Mouse (Mus musculus) right cerebral cortex, postnatal 10 days (tissue): Measurements from ENCODE around the gene Slc30a6.

ENCODE experiments used
- DNase-seq, 2 experiments: peaks; one replicate each; pipeline ENCODE4 v3.0.0; 2021; ENCODE audit warnings: low spot score in 2 of 2

Gene Slc30a6

DNA sequence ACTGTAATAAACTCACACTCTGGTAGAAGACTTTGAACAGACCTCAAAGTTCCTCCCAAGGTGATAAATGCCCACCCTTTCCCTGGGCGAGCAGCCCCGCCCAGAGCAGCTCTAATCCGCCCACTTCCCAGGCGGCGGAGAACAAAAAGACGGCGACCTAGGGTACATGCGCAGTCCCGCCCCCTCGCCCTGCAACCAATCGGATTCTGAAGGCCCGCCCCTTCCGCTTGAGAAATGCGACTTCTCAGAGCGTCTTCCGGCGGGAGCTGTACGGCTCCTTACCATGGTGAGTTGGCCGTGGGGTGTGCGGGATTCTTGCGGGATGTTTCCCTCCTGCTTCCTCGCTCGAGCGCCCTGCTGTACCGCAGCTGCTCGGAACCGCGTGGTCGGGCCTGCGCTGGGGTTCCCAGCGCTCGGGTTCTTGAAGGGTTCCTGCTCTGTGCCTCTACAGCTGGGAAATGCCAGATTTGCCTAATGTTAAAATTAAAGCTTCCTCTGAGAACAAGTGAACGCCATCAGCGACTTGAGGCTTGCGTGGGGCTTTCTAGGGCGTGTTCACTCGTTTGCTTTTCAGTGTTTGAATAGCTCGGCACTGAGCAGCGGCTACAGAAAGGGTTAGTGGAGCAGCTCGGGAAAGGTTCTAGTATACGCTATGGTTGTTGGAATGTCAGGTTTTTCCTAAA, at the start of gene Slc30a6:
Slc30a6 (plus strand) TSS at position 226 of the 683 bp plus-strand sequence.
- DNase-seq, result peak; percentile 98

DNA sequence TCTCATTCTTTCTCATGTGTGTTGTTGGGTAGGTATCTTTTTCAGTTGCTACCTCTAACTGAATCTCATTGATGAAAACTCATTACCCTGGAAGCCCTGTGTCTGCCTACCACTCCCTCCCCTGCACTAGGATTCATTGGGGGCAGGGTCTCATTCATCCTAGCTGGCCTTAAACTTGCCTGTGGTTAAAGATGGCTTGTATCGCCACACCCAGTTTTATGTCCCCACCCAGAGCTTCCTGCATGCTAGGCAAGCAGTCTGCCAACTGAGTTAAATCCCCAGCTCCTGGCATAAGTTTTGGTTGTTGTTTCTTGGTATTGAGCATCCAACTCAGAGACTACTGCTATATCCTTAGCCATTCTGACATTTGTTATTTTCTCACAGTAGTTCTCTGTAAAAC, 31.8 kb upstream of the Slc30a6 start:
- no peak for DNase-seq

DNA sequence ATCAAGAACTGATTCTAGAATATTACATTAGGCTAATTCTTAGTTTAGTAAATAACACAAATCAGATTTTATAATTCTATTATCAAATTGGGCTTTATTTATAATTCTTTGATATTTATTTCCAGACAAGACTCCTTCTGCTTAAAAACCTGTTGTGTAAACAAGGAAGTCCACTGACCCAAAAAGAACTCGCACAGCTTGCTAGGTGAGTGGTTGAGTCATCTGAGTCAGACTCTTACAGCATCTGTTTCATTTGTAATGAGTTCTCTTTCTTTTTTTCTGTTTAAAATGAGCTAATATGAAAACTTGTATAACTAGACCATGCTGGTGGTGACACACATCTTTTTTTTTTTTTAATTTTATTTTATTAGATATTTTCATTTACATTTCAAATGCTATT, 18.5 kb upstream of the Slc30a6 start:
- DNase-seq, result no peak

DNA sequence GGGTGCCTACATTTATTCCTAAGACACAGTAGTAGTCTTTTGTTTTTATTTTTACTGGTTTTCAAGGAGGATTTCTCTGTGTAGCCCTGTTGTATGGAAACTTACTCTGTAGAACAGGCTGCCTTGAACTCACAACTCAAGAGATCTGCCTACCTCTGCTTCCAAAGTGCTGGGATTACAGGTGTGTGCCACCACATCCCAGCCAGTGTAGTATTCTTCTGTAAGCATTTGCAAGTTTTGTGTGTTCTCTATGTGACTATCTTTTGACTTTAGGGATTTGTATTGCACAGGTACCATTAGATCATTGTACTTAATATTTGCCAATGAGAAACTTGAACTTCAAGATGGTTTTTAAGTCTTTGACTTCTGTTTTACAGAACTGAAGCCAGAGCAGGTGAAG, 8.8 kb upstream of the Slc30a6 start:
- DNase-seq, result no peak

DNA sequence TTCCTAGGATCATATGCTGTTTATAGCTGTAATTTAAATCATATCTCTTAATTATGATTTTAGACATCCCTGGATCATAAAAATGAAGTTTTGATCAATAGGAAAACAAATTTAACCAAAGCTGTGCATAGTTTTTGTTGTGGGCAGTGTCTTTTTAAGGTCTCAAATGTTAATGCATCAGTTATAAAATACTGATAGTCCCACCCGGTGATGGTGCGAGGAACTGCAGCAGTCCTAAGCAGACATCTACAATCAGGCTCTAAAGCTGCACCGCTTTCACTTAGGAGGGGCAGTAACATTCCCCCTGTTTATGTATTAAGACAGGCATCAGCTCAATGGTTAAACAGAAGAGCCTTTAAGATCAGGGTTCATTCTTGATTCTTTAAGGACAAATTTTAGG, 5.6 kb upstream of the Slc30a6 start:
- no peak for DNase-seq

DNA sequence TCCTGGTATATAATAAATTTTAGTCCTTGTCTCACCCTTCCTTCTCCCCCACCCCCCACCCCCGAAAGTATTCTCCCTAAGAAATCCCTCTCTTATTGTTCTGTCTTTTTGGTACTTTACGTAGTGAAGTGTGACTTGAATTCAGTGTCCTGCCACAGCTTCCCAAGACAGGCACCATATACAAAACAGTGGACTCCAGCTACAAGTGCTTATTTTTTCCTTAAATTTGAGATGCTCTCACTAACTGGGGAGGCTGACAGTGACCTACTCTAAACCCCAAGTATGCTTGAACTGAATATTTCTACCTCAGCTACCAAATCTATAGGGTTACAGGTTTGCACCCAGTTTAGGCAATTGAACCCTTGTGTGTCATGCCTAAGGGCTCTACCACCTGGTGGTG, 1.0 kb upstream of the Slc30a6 start:
- no peak for DNase-seq

DNA sequence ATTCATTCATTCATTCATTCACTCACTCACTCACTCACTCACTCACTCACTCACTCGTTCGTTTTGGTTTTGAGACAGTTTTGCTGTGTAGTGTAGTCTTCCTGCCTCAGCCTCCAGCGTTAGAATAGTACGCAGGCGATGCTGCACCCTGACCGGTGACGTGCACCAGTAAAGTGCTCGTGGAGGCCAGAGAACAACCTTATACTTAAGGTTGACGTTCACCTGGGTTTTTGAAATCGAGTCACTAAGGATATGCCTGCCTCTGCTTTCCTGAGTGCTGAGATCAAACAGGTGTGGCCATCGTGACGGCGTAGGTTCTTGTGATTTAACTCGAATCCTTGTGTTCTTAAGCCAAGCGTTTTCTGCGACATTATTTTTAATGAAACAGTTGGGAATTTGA, 553 bp upstream of the Slc30a6 start:
- DNase-seq, result peak in 1 of 2 experiments; percentile 33

DNA sequence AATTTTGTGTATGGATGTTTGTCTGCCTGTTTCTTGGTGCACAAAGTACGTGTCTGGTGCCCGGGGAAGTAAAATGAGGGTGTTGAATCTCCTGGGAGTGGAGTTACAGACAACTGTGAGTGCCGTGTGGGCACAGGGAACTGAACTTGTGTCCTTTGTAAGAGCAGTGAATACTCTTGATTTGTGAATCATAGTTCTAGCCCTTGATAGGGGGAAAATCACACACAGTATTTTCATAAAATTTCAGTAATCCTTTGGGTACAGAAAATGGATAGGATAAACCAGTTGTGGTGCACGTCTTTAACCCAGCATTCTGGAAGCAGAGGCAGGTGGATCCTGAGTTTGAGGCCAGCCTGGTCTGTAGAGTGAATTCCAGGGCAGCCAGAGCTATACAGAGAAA, 1.4 kb downstream of the Slc30a6 start:
- no peak for DNase-seq

DNA sequence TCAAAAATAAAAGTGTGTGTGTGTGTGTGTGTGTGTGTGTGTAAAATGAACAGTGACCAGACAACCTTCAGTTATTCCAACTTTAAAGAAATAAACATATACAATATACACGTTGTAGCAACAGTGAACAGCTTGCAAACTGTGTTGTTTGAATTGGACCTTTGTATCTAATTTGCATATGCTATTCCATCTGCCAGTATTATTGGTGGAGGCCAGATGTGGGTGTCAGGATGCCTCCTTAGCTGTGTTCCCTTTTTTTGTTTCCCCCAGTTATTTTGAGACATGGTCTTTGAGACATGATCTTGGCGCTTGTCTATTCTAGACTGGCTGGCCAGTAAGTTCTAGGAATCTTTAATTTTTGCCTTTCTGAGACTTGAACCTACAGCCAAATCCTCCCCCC, 1.8 kb downstream of the Slc30a6 start:
- no peak for DNase-seq

DNA sequence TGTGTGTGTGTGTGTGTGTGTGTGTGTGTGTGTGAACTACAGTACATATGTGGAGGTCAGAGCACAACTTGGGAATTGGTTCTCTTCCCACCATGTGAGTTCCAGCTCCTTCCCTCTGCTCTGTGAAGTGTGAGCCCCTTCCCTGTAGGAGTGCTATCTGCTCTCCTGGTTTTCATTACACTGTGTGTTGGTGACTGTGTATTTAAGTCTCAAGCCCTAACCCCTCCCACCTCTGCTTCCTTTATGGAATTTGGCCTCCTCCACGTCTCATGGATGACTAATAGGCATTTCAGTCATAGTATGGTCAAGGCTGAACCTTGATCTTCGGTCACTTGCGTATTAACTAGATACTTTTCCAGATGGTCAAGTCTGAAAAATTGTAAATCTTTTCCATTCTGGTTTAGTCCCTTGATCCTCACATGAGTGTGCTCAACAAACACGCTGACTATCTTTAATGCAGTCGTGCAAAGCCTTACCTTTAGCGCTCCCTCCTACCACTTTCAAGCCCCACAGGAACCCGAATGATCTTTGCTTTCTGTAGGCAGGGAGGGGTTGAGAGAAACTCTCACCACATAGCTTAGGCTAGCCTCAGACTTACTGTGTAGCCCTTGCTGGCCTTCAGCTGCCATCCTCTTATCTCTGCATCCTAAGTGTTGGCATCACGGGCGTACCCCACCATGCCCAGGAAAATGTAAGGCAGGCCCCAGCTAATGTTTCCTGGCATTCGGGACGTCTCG, 7.2 kb downstream of the Slc30a6 start:
- DNase-seq, result no peak

DNA sequence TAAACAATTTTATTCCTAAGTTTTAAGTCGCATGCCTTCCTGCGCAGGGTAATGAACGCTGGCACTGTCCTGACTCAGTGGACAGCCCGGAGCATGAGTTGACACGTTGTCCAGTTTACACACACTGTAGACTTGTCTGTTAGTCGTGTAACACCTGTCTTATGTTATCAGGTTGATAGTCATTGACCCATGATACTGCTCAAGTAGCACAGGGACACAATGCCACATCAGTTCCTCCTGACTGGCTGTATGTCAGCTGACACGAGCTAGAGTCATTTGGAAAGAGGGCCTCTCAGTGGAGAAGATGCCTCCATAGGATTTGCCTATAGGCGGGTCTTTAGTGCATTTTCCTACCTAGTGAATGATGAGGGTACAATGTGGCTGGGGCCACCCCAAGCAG, 11.1 kb downstream of the Slc30a6 start:
- no peak for DNase-seq

DNA sequence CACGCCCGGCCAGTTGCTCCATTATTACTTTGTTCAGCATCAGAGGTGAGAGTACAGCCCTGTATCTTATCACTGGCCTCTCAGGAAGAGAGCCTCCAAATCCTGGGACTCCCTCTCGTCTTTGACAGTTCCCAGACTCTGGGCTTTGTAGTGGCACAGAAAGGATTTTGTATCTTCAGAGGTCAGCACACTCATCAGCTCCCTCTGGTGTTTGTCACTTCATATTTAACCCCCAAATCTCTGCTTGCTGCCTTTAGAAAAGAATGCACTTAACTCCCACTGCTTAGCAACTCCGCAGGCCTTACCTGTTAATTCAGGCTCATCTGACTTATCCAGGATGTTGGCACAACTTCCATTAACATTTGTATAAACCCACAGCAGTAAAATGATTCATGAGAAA, 14.3 kb downstream of the Slc30a6 start:
- DNase-seq, result no peak

DNA sequence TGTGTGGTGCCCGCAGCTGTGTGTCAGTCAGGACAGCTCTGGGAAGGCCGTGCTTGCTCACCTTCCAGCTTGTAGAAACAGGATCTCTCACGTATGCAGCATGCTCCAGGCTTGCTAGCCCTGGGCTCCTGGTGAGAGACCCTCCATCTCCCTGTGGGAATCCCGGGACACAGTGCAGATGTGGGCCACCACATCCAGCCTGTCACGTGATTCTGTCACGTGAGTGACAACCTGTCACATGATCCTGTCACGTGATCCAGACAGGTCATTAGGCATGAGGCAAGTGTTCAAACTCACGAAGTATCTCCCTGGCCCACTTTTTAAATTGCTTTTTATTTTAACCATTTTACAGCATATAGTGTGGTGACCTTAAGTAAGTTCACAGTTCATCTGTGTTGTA, 17.9 kb downstream of the Slc30a6 start:
- DNase-seq, result no peak

DNA sequence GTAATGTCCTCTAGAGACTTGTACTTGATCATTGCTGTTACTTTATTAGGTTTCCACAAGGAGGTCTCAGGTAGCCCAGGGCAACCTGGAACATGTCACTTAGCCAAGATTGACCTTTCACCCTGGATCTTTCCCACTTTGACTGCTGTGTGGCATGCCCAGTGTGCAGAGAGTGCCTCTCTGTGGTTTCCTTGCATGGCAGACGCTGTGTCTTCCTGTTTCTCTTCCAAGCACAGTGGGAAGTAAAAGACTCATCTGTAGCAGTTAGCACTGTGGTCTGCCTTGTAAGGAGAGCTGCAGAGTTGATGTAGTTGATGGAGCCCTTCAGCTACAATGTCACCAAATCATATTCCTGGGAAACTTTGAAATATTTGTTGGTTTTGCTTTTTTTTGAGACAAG, 19.3 kb downstream of the Slc30a6 start:
- DNase-seq, result no peak

DNA sequence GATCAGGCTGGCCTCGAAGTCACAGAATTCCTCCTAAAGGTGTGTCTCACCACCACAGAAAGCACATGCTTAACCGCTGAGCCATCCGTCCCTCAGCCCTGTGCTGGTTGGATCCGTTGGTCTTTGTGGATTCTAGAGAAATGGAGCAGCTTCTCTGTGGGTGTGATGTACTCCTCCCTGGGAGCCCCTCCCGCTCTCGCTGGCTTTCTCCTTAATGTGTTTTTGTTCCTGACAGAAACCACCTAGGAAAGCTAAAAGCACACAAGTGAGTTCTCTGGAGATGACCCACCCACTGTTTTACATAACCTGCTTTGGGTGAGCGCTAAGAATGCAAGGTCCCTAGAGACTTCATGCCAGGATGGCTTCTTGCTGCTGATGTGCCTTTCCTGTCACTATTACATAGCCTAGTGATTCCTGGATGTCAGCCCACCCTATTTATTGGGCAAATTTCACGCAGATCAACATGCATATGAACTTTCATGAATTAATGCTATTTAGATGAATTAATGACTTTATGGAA, 21.5 kb downstream of the Slc30a6 start:
- no peak for DNase-seq

DNA sequence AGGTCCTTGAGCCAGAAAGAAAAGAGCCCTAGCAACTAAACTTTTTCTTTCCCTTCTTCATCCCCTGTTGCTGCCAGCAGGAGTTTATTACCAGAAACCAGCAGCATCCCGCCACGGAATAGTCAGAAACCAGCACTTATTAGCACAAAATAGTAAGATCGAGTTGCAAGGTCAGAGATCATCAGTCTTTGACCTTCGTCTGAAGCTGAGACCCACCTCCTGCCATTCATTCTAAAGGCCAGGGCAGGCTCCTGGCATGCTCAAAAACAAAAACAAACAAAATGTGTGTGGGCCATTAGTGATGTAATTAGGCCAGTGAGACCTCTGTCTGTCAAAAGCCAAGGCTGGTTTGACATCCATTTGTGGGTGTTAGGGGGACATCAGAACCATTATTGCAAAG, 22.8 kb downstream of the Slc30a6 start:
- DNase-seq, result no peak

DNA sequence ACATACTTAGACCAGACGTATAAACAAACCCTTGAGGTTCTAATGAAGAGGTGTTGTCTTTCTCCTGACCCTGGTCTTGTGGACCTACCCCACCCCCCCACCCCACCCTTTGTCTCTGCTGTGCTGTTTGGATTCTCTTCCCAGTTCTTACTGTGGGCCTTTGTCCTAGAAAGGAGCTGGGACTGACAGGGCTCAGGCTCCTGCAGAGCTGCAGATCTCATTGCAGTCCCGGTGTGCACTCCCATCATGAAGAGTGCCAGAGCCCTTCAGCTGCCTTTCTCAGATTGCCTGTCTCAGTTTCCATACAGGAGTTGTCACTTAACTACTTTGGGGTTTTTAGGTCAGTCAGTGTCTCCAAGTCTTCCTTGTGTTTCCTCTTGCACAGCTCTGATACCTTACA, 25.2 kb downstream of the Slc30a6 start:
- DNase-seq, result no peak

DNA sequence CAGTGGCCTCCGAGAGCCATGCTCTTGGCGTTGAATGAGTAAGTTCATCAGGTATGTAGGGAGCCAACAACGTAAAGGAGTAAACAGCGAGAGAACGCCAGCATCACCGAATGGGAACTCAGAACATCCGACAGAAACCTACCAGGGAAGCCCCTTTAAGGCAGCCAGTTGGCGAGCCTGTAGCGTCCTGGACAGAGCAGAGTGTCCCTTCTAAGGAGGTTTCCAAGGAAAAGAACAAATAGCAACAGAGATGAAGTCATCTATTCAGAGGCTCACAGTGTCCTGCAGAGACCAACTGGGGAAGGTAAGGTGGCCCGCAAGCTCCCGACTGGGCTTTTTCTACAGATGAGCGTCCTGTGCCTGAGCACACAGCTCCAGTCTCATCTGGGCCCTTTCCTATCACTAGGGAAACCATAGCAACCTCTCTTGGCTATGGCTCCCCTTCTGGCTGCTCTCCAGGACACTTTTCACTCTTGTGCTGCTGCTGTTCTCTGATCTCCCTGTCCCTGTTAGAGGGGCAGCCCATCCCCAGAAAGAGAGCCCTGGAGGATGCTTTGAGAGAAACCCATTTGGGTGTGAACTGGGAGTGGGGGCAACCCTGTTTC, 29.1 kb downstream of the Slc30a6 start:
- DNase-seq, result peak; percentile 45 to 47

DNA sequence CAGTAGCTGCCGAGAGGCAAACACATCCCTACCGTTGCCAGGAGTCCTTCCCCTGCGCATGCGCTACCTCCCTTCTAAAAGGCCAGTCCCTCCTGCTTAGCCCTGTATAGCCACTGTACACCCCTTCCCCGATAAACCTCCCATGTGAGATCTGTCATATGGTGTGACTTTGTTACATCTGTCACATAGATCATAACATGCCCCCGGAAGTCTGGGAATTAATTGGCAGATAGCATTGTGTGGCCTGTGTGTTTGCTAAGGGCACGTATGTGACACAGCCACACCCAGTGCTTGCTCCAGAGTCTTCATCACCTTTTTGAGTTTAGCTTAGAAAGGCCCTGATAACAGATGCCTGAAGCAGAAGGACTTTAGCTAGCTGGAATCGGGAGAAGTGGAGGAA, 34.7 kb downstream of the Slc30a6 start:
- DNase-seq, result no peak

DNA sequence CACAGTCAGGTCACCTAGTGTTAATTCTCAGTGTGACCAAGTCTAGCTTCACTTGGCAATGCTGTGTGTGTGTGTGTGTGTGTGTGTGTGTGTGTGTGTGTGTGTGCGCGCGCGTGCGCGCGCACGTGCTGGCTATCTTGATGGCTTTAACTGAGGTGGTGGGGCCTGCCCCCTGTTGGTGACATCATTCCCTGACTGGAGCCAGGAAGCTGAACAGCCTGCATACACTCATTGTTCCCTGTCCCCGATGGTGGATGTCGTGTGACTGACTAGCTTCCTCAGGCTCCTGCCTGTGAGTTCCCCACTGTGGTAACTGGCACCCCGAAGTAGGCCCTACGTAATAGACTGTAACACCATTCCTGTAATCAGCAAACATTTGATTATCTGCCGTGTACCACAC, 36.1 kb downstream of the Slc30a6 start:
- DNase-seq, result peak; percentile 27 to 35

DNA sequence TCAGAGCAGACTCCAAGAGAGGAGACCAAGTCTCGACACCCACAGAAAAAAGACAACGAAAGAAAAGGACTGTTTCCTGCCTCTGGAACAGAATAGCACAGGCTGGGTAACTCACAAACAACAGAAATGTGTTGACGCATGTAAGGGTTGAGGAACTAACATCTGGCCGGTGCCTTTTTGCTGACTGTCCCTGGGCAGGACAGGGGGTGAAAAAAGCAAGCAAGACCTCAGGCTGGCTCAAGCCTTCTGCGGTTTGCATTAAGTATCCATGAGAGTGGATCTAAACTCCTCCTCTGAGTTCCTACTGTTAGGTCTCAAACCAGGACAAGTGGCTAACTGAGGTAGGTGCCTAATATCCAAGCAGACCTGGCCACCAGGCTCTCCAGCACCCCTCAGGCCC, 37.2 kb downstream of the Slc30a6 start:
- no peak for DNase-seq

DNA sequence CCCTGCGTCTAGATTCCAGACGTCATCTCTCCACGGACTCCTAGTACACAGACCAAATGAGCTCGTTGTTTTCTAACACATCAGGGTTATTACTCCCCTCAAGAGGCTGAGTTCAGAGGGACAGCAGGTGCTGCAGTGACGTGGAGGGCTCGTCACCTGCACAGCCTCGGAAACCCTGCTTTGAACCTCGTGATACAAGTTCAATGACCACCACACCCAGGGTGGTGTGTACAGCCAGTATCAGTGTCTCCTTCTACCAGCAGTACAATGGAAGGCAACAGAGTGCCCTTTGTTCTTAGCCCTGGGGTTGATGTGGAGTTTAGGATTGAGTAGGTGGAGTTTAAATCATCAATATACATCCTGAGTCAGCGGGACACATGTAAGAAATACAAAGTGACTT, 42.4 kb downstream of the Slc30a6 start:
- DNase-seq, result no peak

DNA sequence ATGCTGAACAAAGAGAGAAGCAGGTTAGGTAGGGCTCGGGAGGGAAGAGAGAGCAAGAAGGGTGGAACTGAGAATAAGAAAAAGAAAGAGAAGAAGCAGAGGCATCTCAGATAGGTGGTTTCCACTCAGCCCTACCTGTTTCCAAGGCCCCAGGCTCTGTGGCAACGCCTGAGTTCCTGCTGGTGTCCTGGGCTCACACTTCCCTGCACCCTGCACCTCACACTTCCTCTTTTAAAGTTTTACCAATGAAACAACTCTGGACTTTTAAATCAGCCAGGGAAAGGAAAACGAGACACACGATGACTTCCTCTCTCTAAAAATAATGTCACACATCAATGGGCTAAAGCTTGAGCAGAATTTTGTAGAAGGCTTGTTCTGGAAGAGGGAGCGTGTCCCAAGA, 45.1 kb downstream of the Slc30a6 start:
- DNase-seq, result no peak
